Mouse (Mus musculus) kidney, adult 2 months (tissue): ENCODE data around the gene Iqck. TPM values are rescaled to one million over a fixed set of nuclear protein-coding genes. Genes with fewer than 3 reads are reported as not detected.

Experiments used
- DNase-seq: peaks from one replicate; pipeline ENCODE4 v3.0.0; 2021
- H3K27ac ChIP-seq: fragments of 200-500 bp; 2 replicates; pipeline ENCODE4 v1.5.1; 2012; ENCODE audit warnings: low read depth, low read length, control low read depth, inconsistent platforms; ENCODE audit not compliant: insufficient read depth
- H3K27me3 ChIP-seq: fragments of 200-500 bp; replicated peaks from 2 replicates; pipeline ENCODE4 v1.6.1; 2012; ENCODE audit warnings: mild to moderate bottlenecking, moderate library complexity, low read length, inconsistent platforms; ENCODE audit not compliant: control insufficient read depth, insufficient read depth
- H3K36me3 ChIP-seq: fragments of 200-500 bp; 2 replicates; pipeline ENCODE4 v1.6.1; 2012; ENCODE audit warnings: mild to moderate bottlenecking, moderate library complexity, low read length, inconsistent platforms; ENCODE audit not compliant: control insufficient read depth, insufficient read depth
- H3K4me1 ChIP-seq: fragments of 200-500 bp; 2 replicates; pipeline ENCODE4 v1.6.1; 2011; ENCODE audit warnings: low read length; ENCODE audit not compliant: control insufficient read depth, insufficient read depth
- H3K4me3 ChIP-seq: fragments of 200-500 bp; 2 replicates; pipeline ENCODE4 v1.5.1; 2011; ENCODE audit warnings: mild to moderate bottlenecking, low read depth, low read length, control low read depth; ENCODE audit not compliant: insufficient read depth
- CTCF ChIP-seq: fragments of 200-500 bp; conservative IDR thresholded peaks from 2 replicates; pipeline ENCODE4 v1.5.1; 2011; ENCODE audit warnings: low read depth, mild to moderate bottlenecking, control low read depth, low read length, moderate library complexity, mixed read lengths; ENCODE audit not compliant: insufficient read depth, insufficient read length
- POLR2A ChIP-seq: fragments of 200-500 bp; IDR thresholded peaks from one replicate; pipeline ENCODE4 v1.6.1; 2011; ENCODE audit warnings: low read depth, low read length, control low read depth
- WGBS: fragments of 180-500 bp; shearing (Covaris S2); methylation state at CpG from one replicate; pipeline ENCODE4 v1.1.7; 2018; 5-methylcytosine and 5-hydroxymethylcytosine counted together
- polyA plus RNA-seq: library from polyadenylated mRNA; depleted of rRNA; stranded (reverse); fragments of >200 nt; gene quantifications from 2 replicates; pipeline ENCODE4 v1.2.3, GENCODE M21; 2012

Iqck gene
- polyA plus RNA-seq, 1 experiment, result 2.0 TPM

- Histone ChIP-seq H3K27ac (no peak overlapping the region), H3K4me3 (no peak overlapping the region), H3K27me3 (no peaks in the 10 kb centered on the region), H3K36me3 (no peaks in the 10 kb centered on the region), H3K4me1 (no peaks in the 10 kb centered on the region)
- 39% methylated on average over 4 of the region's 4 CpGs for WGBS
- peak; percentile 73 for DNase-seq
- TF ChIP-seq CTCF, result no peak
- TF ChIP-seq POLR2A, result no peak
These were observed 125.8 kb downstream of the Iqck start for GRCm38 (mm10) chr7:118981346-118981745.

GRCm38 (mm10) chr7:118981831-118982230, 126.3 kb downstream of the Iqck start:
- TF ChIP-seq POLR2A (no peak), CTCF (no peak)
- 77% methylated on average over 5 of the region's 5 CpGs for WGBS
- H3K4me1 ChIP-seq, result no peaks in the 10 kb centered on the region
- no peaks in the 10 kb centered on the region for H3K27me3 ChIP-seq
- H3K4me3 ChIP-seq, result no peak overlapping the region
- H3K27ac ChIP-seq, result no peak overlapping the region
- no peaks in the 10 kb centered on the region for H3K36me3 ChIP-seq
- no peak for DNase-seq

GRCm38 (mm10) chr7:118982586-118982985, 127.0 kb downstream of the Iqck start:
- Histone ChIP-seq H3K4me1 (no peaks in the 10 kb centered on the region), H3K27me3 (no peaks in the 10 kb centered on the region), H3K36me3 (no peaks in the 10 kb centered on the region), H3K4me3 (no peak overlapping the region), H3K27ac (no peak overlapping the region)
- 64% methylated on average over 4 of the region's 4 CpGs for WGBS
- TF ChIP-seq CTCF, result no peak
- no peak for TF ChIP-seq POLR2A
- no peak for DNase-seq

GRCm38 (mm10) chr7:118983961-118984360, 128.4 kb downstream of the Iqck start:
- 78% methylated on average over 19 of the region's 19 CpGs for WGBS
- Histone ChIP-seq H3K36me3 (no peaks in the 10 kb centered on the region), H3K4me1 (no peaks in the 10 kb centered on the region), H3K27me3 (no peaks in the 10 kb centered on the region), H3K4me3 (no peak overlapping the region), H3K27ac (no peak overlapping the region)
- TF ChIP-seq CTCF (no peak), POLR2A (no peak)
- peak; percentile 69 for DNase-seq

GRCm38 (mm10) chr7:118985786-118986185, 130.2 kb downstream of the Iqck start:
- H3K4me3 ChIP-seq, result no peak overlapping the region
- H3K4me1 ChIP-seq, result no peaks in the 10 kb centered on the region
- H3K27me3 ChIP-seq, result no peaks in the 10 kb centered on the region
- DNase-seq, result no peak
- H3K27ac ChIP-seq, result no peak overlapping the region
- H3K36me3 ChIP-seq, result no peaks in the 10 kb centered on the region
- no peak for TF ChIP-seq POLR2A
- TF ChIP-seq CTCF, result no peak
- WGBS, result 82% methylated on average over 4 of the region's 4 CpGs

GRCm38 (mm10) chr7:118986369-118986768, 130.8 kb downstream of the Iqck start:
- Histone ChIP-seq H3K27ac (no peak overlapping the region), H3K4me1 (no peaks in the 10 kb centered on the region), H3K27me3 (no peaks in the 10 kb centered on the region), H3K36me3 (no peaks in the 10 kb centered on the region), H3K4me3 (no peak overlapping the region)
- WGBS, result 58% methylated on average over 4 of the region's 4 CpGs
- no peak for DNase-seq
- no peak for TF ChIP-seq POLR2A
- TF ChIP-seq CTCF, result no peak

GRCm38 (mm10) chr7:118989275-118989856, 133.8 kb downstream of the Iqck start:
- no peak for DNase-seq
- no peak for TF ChIP-seq CTCF
- H3K27me3 ChIP-seq, result no peaks in the 10 kb centered on the region

GRCm38 (mm10) chr7:118990282-118990681, 134.7 kb downstream of the Iqck start:
- Histone ChIP-seq H3K27me3 (no peaks in the 10 kb centered on the region), H3K27ac (no peak overlapping the region), H3K4me3 (no peak overlapping the region), H3K36me3 (no peaks in the 10 kb centered on the region), H3K4me1 (no peaks in the 10 kb centered on the region)
- TF ChIP-seq CTCF (no peak), POLR2A (no peak)
- no peak for DNase-seq
- WGBS, result 77% methylated on average over 6 of the region's 6 CpGs

More at GRCm38 (mm10) chr7:118989275-118989856, 133.8 kb downstream of the Iqck start:
- H3K4me3 ChIP-seq, result no peak overlapping the region
- no peaks in the 10 kb centered on the region for H3K36me3 ChIP-seq
- no peak overlapping the region for H3K27ac ChIP-seq
- H3K4me1 ChIP-seq, result no peaks in the 10 kb centered on the region
- WGBS, result 84% methylated on average over 5 of the region's 5 CpGs
